Mouse (Mus musculus) gastrocnemius, postnatal 25 days (tissue): ENCODE results near the gene Naa16. TPM values are rescaled to one million over a fixed set of nuclear protein-coding genes. Genes with fewer than 3 reads are reported as not detected.

Experiments used
- total RNA-seq, 2 experiments: library from RNA; stranded (reverse); gene quantifications; 1 replicate in 1 of 2; 2 replicates in 1 of 2; pipeline ENCODE4 v1.2.3; 2021

The Naa16 gene
- total RNA-seq, 2 experiments from 2014 or later = 16.3 to 19.3 TPM

Other genes with a start within 250 kb of the Naa16 start
- gene Zfp957, start 143.4 kb downstream of the Naa16 start, total RNA-seq = not detected
- gene Rgcc, start 89.1 kb downstream of the Naa16 start, total RNA-seq = 10 to 100 TPM; 35.0 to 36.2 TPM
- 1 to 10 TPM; 6.5 to 7.3 TPM for gene Mtrf1, start 7.0 kb upstream of the Naa16 start, total RNA-seq
- gene Kbtbd7, start 35.7 kb upstream of the Naa16 start, total RNA-seq = 1 to 10 TPM; 5.5 to 7.5 TPM
- not detected for gene Kbtbd6, start 61.1 kb upstream of the Naa16 start, total RNA-seq
- gene Elf1, start 90.4 kb upstream of the Naa16 start, total RNA-seq = 1 to 10 TPM; 4.7 to 5.5 TPM
- 10 to 100 TPM; 20.0 to 21.2 TPM for gene Wbp4, start 90.7 kb upstream of the Naa16 start, total RNA-seq
- gene Sugt1, start 196.9 kb upstream of the Naa16 start, total RNA-seq = 10 to 100 TPM; 75.7 to 81.7 TPM